Mouse (Mus musculus) left cerebral cortex, adult 11 months (tissue): ENCODE measurements around the gene Megf11.

Experiments used
- DNase-seq: peaks from one replicate; pipeline ENCODE4 v3.0.0; 2022; ENCODE audit warnings: low spot score

The Megf11 gene

DNA sequence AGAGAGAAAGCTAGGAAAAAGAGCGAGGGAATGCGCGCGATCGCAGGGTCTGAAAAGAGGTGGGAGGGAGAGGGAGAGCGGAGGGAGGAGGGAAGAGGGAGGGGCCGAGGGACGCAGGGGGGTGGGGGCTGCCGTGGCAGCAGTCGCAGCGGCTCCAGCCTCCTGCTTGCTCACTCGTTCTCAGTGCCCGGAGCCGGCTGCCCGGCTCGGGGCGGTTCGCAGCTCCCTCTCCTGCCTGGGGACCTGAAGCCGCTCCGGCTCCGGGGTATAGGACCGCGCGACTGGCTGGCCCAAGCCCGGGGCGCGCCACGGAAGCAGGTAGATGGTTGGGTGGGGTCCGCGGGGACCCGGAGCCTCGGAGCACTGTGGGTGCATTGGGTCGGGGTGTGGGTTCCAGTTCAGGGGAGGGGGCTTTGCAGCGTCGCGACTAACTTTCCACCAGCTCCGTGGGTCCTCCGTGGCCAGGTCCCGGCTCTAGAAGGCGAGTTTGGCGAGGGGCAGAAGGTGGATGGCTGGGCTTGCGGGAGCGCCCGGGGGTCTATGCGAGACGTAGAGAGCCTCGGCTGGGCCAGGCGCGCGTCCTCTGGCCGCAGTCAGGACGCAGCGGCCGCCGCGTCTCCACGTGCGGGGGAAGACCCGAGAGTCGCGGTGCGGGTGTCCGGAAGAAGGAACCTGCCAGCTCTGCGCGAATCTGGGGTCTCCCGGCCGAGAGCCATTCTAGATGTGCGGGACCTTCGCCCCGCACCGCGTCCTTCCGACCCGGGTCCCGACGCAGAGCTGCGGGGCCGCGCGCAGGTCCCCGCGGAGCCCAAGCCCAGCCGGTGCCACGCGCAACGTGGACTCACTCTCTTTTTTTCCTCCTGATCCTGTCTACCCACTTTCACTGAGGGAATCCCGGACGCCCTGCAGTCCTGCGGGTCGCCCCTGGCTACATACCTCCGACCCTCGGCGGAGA, at the start of gene Megf11:
Gene Megf11, plus strand, starts transcription at position 116 of the 955 bp plus-strand sequence.
- no peak for DNase-seq

- DNase-seq = no peak
These were observed 49.6 kb upstream of the Megf11 start for GRCm38 (mm10) chr9:64335825-64336224.

DNA sequence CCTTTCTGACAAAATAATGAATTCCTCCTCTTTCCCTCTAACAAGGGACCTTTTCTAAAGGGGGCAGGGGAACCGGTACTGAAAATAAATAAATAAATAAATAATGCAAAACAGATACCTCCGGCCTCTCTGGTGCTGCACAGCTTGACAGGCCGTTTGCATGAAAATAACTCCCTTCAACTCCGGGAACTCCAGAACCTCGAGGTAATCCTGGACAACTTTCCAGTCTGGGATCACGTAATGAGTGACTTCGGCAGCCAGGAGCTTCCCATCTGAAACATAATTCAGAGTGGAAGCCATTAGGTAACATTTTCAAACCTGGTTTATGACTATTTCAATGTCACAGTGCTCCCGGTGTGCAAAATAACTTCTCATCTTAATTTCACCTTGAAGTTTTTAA, 46.1 kb upstream of the Megf11 start:
- DNase-seq = no peak

DNA sequence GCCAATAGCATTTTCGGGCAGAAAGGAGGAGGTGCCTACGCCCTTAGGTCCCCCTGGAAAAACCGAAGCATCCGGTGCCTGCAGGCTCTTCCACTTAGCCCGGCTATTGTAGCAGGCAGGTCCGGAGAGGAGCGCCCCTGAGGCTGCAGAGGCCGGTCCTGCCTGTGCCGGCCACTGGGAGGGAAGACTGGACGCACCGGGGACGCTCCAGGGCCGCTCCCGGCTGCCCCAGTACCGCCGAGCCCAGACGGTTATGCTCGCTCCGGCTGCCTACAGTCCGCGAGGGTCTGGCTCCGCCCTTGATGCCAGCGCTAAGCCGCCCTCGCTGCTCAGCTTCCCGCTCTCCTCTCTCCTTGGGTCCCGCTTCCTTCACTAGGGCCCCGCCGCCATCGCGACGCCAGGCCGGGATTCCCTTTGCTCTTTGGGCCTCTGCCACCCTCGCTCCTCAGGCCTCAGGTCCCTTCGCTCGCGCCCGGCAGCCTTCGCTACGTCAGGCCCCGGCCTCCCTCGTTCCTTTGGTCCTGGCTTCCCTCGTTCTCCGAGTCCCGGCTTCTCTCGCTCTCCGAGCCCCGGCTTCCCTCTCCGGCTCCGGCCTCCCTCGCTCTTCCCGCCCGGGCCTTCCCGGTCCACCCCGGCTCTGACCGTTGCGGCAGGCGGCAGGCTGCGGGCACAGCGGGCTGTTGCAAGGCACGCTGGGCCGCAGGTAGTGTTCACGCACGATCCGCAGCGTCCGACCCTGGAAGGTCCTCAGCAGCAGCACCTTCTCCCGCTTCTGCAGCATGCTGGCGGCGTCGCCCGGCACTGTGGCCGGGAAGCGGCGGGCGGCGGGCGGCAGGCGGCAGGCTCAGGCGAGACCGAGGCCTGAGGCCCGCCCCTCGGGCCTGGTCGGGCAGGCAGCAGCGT, 44.8 kb upstream of the Megf11 start:
- peak; percentile 36 for DNase-seq

DNA sequence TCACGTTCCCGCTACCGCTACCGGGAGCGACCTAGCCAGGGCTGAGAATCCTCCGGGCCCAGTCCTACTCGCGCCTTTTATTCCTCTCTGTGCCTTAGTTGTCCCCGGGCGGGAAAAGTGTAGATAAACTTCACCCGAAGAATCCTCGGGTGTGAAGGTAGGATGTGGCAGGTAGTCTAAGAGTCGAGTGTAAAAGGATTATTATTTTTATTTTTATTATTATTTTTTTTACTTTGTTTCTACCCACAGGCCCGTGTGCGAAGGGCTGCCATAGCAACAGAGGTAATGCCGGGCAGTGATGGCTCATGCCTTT, 44.2 kb upstream of the Megf11 start, which contains the start of gene Dis3l:
Gene Dis3l, minus strand, starts transcription at position 35 of the 313 bp plus-strand sequence.
- no peak for DNase-seq

DNA sequence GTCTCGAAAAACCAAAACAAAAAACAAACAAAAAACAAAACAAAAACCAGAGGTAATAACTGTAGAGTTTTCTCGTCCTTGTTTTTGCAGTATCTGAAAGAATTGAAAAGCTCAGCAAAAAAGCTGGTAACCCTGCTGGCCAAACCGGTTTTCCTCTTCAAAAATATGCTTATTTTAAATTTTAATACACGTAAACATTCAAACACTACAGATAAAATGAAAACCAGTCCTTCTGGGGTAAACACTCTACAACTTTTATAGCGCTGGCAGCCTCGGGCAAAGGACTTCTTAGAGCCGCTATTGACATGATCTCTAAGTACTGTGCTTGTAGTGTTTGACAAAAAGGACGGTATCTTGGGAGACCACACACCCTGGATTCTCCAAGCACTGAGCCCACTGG, 43.8 kb upstream of the Megf11 start:
- no peak for DNase-seq

DNA sequence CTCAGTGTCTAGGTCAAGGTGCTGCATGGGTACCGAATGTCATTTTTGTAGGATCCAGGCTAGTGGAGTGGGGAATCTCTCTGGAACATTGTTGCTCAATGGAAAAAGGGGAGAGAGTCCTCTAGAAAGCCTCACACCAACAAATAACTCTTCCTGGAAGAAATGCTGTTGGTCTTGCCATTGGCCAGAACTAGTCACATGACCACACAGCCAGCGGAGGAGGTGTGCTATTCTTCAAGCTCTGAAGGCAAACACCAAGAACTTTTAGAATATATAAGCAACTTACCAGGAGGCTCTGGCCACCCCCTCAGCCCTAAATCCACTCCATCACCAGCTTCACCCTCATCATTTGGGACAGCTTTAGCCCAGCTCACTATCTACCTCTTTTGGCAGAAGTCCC, 41.8 kb upstream of the Megf11 start:
- no peak for DNase-seq

- DNase-seq = no peak
These were observed 39.5 kb upstream of the Megf11 start for GRCm38 (mm10) chr9:64345931-64346330.

DNA sequence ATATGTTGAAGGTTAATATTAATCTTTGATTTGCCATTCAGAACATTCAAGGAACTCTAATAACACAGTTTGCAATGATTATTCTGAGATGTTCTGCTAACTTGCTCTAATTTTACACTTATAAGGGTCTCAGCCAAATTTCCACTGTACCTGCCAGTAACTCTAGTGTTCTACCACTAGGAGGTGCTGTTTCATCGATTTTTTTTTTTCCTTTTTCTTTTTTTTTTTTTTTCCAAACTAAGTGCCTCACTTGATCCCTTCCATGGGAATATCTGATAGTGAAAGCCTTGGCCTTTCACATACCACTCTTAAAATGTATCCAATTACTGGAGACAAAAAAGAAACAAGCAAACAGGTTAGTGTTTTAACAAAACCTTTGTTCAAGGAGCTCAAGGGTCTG, 38.0 kb upstream of the Megf11 start:
- DNase-seq = no peak

DNA sequence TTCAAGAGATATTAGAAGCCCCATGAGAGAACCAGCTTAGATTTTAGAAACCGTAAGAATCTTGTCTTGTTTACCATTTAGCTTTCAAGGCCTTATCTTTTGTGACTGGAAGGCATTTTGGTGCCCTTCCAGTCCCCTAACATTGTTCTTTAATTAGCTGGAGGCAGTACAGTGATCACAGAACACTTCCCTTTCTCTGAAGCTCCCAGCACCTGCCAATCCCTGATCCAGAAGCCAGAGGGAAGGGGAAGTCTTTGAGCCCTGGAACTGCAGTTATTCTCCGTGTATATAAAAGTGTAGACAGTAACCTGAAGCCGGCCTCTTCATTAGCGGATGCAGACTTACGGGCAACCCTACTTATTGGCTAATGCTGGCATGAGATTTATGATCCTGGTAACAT, 35.9 kb upstream of the Megf11 start:
- DNase-seq = no peak

- DNase-seq = no peak
These were observed 34.2 kb upstream of the Megf11 start for GRCm38 (mm10) chr9:64351191-64351590.

DNA sequence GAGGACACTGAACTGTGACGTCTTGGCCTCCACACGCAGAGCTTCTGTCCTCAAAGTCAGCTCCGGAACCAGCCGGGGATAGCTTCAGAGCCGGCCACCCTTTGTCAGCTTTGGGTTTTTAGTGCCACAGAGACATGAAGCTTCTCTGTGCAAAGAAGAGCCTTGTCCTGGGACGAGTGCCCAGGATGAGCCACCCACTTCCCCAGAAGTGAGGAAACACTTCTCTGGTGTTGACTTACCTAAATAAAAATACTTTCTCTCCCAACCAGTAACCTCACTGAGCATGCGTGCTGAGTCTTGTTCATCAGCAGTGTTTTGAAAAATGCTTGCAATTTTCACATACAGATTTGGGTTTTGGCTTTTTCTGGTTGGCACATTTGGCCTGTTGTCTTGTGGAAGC, 29.8 kb upstream of the Megf11 start:
- no peak for DNase-seq

DNA sequence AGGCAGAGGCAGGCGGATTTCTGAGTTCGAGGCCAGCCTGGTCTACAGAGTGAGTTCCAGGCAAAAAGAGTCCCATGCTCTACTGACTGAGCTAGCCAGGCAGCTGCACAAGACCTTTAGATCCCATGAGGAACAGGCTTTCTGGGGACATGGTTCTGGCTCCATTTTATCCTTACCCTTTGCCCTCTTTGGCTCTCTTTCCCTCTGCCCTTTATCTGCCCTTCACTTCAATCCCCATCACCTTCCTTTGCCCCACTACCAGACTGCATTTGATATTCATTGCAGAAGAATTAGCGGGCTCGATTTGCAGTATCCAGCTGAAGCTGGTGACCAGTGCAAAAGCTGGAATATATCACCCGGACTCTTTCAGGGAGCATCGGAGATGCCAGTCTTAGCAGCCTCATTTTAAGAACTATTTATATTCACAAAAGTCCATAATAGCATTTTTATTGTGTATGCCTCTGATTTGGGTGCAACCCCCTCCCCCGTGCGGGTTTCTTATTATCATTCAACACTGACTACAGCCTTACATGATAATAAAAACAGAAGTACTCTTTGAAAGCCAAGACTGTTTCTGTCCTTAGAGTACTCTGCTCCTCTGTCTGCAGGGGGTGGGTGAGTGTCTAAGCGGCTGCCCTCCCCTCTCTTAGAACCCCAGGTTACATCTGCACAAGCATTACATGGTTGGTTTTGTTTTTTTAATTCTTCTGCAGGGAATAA, 24.0 kb upstream of the Megf11 start:
- DNase-seq = no peak

DNA sequence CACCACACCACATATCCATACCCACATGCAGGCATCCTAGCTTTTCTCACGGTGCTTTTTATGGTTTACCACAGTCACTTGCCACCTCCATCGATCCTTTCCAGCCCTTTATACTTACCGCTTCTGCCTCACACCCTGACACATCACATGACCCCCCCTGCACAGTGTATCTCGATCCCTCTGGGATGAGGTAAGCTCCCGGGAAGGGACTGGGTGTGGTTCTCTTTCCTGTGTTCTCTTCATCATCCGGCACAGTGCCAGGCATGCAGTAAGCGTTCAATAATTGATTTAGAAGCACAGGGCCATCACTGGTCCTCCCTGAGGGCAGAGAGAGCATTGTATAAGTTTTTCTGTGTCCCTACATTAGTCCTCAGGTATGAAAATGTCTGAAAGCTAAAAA, 15.6 kb upstream of the Megf11 start:
- DNase-seq = no peak

GRCm38 (mm10) chr9:64371305-64371819, 14.1 kb upstream of the Megf11 start:
- DNase-seq = no peak

DNA sequence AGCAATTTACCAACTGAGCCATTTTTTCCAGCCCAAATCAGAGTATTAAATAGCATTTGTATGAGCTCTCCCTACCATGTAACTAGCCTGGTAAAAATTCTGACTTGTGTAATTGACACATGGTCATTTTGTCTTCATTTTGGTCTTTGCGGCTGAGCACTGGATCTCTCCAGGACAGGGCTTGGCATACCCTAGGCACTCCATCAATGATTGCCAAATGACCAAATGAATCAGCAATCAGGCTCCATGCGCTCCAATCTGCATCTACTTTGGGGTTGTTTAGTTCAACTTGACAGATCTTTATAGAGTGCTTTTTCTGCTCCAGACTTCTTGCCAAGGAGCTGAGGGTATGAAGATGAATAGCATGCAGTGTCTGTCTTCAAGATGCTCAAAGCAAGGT, 9.0 kb upstream of the Megf11 start:
- no peak for DNase-seq

DNA sequence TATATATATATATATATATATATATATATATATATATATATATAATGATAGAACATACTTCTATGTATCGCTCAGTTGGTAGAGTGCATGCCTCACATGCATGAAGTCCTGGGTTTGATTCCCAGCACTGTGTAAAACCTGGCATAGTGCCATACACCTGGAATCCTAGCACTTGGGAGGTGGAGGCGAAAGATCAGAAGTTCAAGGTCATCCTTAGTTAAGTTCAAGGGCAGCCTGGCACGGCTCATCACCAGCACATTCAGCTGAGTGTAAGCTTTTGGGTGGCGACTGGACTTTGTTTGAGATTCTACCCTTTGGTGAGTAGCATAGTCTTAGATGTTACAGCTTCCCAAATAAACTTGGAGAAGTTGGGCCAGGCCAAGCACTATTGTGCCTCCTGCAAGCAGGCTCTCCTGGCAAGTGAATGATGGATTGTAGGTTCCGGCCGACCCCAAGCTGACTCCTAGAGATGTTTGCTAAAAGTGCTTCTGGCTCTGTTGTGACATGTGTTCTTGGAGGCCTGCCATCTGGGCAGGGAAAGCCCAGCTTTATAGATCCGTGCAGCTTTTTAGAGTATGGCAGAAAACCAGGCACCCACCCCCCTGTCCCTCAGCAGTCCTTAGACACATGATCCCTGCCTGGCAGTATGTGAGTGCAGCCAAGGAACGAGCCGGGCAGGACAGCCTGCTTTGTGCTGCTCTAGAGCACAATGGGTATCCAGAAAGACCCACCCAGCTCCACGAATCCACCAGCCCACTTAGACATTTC, 2.2 kb upstream of the Megf11 start:
- no peak for DNase-seq

GRCm38 (mm10) chr9:64386466-64387211, 1.2 kb downstream of the Megf11 start:
- DNase-seq = no peak

DNA sequence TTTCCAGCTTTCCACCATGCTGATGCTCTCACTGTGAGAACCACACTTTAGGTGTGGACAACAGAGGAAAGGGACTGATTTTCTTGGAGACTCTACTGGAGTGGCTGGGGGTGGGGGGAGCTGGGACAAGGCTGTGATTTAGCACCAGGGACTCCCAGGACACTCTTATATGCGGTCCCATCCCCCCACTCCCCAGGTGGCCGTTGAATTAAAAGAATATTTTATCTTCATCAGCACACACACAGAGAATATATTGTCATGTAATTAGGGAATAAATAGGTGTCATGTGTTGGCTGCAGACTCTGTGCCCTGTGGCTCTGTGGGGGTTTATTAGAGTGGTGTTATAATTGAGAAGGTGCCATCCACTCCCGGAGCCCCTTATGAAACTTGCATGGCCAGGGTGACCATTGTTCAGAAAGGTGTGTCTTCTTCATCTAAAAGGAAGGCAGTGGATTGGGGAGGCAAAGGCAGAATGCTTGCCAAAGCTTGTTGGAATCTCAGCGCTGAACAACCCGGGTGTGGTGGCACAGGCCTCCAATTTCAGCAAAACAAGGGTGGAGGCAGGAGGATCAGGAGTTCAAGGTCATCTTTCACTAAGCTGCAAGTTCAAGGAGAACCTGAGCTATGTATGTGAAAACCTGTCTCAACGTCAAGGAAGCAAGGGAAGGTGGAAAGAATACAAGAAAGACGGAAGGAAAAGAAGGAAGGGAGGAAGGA, 4.3 kb downstream of the Megf11 start:
- DNase-seq = no peak
